In genomic region chr17:3315581-3315980, GRCm38 (mm10) we compare ENCODE assay signal across 34 mouse cellular contexts.
"Had no signal": no experiment of that assay in that cellular context is flagged by ENCODE, and none has a peak within 500 bp of the region (broad histone marks: within the 10 kb centered on the region; RNA-seq: fewer than 3 reads in every experiment).

No protein-coding gene starts in this region.

- H3K9ac ChIP-seq: heart, embryonic 12.5 days; heart, embryonic 13.5 days; heart, embryonic 15.5 days; hindbrain, embryonic 12.5 days; hindbrain, embryonic 13.5 days; hindbrain, embryonic 14.5 days; hindbrain, embryonic 15.5 days; intestine, embryonic 15.5 days; kidney, embryonic 15.5 days had no signal

- H3K4me3 ChIP-seq: heart, embryonic 10.5 days; heart, embryonic 12.5 days; heart, embryonic 13.5 days; heart, embryonic 15.5 days; hindbrain, embryonic 10.5 days; hindbrain, embryonic 12.5 days; hindbrain, embryonic 13.5 days; hindbrain, embryonic 15.5 days; intestine, embryonic 15.5 days; kidney, embryonic 15.5 days; layer of hippocampus, adult 2 months had no signal

- ATAC-seq: hindbrain, embryonic 16.5 days; hindbrain, postnatal 0 days; inflammation-experienced regulatory T-cells, adult 6 months; intestine, embryonic 15.5 days; intestine, embryonic 16.5 days; intestine, postnatal 0 days had no signal

- H3K27ac ChIP-seq: heart, embryonic 10.5 days; heart, embryonic 13.5 days; heart, embryonic 15.5 days; hindbrain, embryonic 10.5 days; hindbrain, embryonic 12.5 days; hindbrain, embryonic 13.5 days; hindbrain, embryonic 14.5 days; hindbrain, embryonic 15.5 days; hindbrain, postnatal 0 days; intestine, embryonic 15.5 days; kidney, embryonic 15.5 days; kidney, postnatal 0 days; layer of hippocampus, adult 2 months had no signal

- H3K27me3 ChIP-seq: heart, embryonic 12.5 days; heart, embryonic 15.5 days; hindbrain, embryonic 12.5 days; hindbrain, embryonic 13.5 days; hindbrain, embryonic 15.5 days; intestine, embryonic 15.5 days; kidney, embryonic 15.5 days had no signal

- H3K9me3 ChIP-seq: heart, embryonic 10.5 days; heart, embryonic 13.5 days; heart, embryonic 15.5 days; hindbrain, embryonic 10.5 days; hindbrain, embryonic 12.5 days; hindbrain, embryonic 13.5 days; hindbrain, embryonic 15.5 days; intestine, embryonic 15.5 days; kidney, embryonic 15.5 days had no signal

- DNase-seq: heart, postnatal 14 days; heart, postnatal 36 days; heart, postnatal 4 days; kidney, adult 11 months; kidney, adult 18-20 months; kidney, adult 2 months; kidney, adult 8-10 months; kidney, adult 9 months; kidney, postnatal 10 days; kidney, postnatal 14 days; kidney, postnatal 25 days; kidney, postnatal 36 days; kidney, postnatal 4 days; layer of hippocampus, adult 9-11 months; layer of hippocampus, postnatal 36 days had no signal

- H3K36me3 ChIP-seq: heart, embryonic 10.5 days; heart, embryonic 12.5 days; heart, embryonic 13.5 days; heart, embryonic 15.5 days; hindbrain, embryonic 10.5 days; hindbrain, embryonic 12.5 days; hindbrain, embryonic 13.5 days; hindbrain, embryonic 15.5 days; intestine, embryonic 15.5 days; kidney, embryonic 15.5 days had no signal

- H3K4me1 ChIP-seq: heart, embryonic 10.5 days; heart, embryonic 13.5 days; intestine, embryonic 15.5 days had no signal

- H3K4me2 ChIP-seq: heart, embryonic 11.5 days; heart, embryonic 12.5 days; heart, embryonic 13.5 days; heart, embryonic 15.5 days; hindbrain, embryonic 12.5 days; hindbrain, embryonic 13.5 days; hindbrain, embryonic 14.5 days; hindbrain, embryonic 15.5 days; intestine, embryonic 15.5 days had no signal
